Mouse (Mus musculus): Measurements from ENCODE around the gene Elmo1.
A peak's percentile ranks its signal among the peaks of the same experiment; 100 is the strongest.

DNA sequence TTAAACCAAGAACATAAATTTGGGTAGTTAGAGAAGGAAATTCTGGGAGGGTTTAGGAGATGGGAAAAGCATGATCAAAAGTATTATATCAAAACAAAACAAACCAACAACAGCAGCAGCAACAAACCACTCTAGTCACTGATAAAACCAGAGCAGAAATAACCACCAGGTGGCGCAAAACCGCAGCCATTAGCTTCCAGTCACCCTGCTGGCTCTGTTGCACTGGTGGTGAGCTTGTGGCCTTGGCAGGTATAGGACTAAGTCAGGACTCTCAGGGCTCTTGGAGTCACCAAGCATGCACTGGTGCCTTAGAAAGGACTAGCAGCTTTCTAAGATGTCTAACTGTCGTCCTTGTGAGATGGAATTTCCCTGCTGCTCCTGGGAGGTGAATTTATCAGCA, 207.4 kb downstream of the Elmo1 start:
- TF ChIP-seq CTCF (IDR thresholded peaks at IDR 0.05; ENCODE audit: low read depth, low read length) (peak; percentile 82), POLR2A (IDR thresholded peaks at IDR 0.05; ENCODE audit: extremely low read depth, insufficient read depth, low read length) (no peak)

Data from liver, adult 2 months (tissue).